Mouse (Mus musculus) layer of hippocampus, adult 2 months (tissue): ENCODE data around the gene Mgarp. TPM values are rescaled to one million over a fixed set of nuclear protein-coding genes. Genes with fewer than 3 reads are reported as not detected.
"Not testable (repeated sequence)": the region's sequence is repeated elsewhere in the genome, so short reads cannot be mapped to it uniquely, and the experiment has no call there.

Source experiments
- DNase-seq, 2 experiments: peaks; one replicate each; pipeline ENCODE4 v3.0.0; 2022; ENCODE audit warnings: low spot score in 2 of 2
- H3K27ac ChIP-seq: fragments of 200-600 bp; 2 replicates; pipeline ENCODE4 v1.8.1; 2022
- H3K4me3 ChIP-seq: fragments of 200-600 bp; 2 replicates; pipeline ENCODE4 v1.8.1; 2022; ENCODE audit warnings: mild to moderate bottlenecking
- CTCF ChIP-seq: fragments of 200-600 bp; conservative IDR thresholded peaks from 2 replicates; pipeline ENCODE4 v1.8.1; 2022; ENCODE audit warnings: antibody characterized with exemption, mild to moderate bottlenecking, moderate library complexity
- long read RNA-seq, 2 experiments: library from polyadenylated mRNA; stranded (forward); transcript quantifications; one replicate each; pipeline ENCODE4 v2.0.0; 2021; ENCODE audit warnings: borderline mapping rate in 2 of 2
- total RNA-seq, 2 experiments: library from RNA; stranded (reverse); gene quantifications; 2 replicates each; pipeline ENCODE4 v1.2.3; 2021

The Mgarp gene
- not detected for total RNA-seq
- long read RNA-seq, experiment 1: 0 reads
- long read RNA-seq, experiment 2: 0 reads

GRCm38 (mm10) chr3:51396219-51397068, at the start of gene Mgarp:
TSS of gene Mgarp (minus strand) at chr3:51396738.
- peak within 1 kb of the TSS; percentile 58 for H3K4me3 ChIP-seq
- peak; percentile 65 for TF ChIP-seq CTCF
- DNase-seq: no peak
- H3K27ac ChIP-seq: no peak within 1 kb of the TSS

- H3K27ac ChIP-seq: no peak overlapping the region
- no peak for DNase-seq
- TF ChIP-seq CTCF: no peak
- no peak overlapping the region for H3K4me3 ChIP-seq
These were observed 38.5 kb upstream of the Mgarp start for GRCm38 (mm10) chr3:51434871-51435595.

GRCm38 (mm10) chr3:51434364-51434763, 37.8 kb upstream of the Mgarp start:
- peak; percentile 46 for TF ChIP-seq CTCF
- not testable (repeated sequence) for H3K27ac ChIP-seq, DNase-seq, H3K4me3 ChIP-seq

- no peak for DNase-seq
- Histone ChIP-seq H3K27ac (no peak overlapping the region), H3K4me3 (no peak overlapping the region)
- TF ChIP-seq CTCF: no peak
These were observed 28.9 kb upstream of the Mgarp start for GRCm38 (mm10) chr3:51425394-51425793.

- H3K4me3 ChIP-seq: no peak overlapping the region
- H3K27ac ChIP-seq: no peak overlapping the region
- DNase-seq: no peak
- no peak for TF ChIP-seq CTCF
These were observed 25.4 kb upstream of the Mgarp start for GRCm38 (mm10) chr3:51421921-51422320.

GRCm38 (mm10) chr3:51417966-51418365, 21.4 kb upstream of the Mgarp start:
- no peak overlapping the region for H3K27ac ChIP-seq
- H3K4me3 ChIP-seq: peak overlapping the region; percentile 92; the same call in 1 of the 2 replicates
- no peak for TF ChIP-seq CTCF
- no peak for DNase-seq

- Histone ChIP-seq H3K27ac (no peak overlapping the region), H3K4me3 (peak overlapping the region; percentile 92)
- no peak for DNase-seq
- TF ChIP-seq CTCF: no peak; the same call in 1 of the 2 replicates
These were observed 20.9 kb upstream of the Mgarp start for GRCm38 (mm10) chr3:51417485-51417884.

GRCm38 (mm10) chr3:51417135-51417458, 20.6 kb upstream of the Mgarp start:
- DNase-seq: no peak
- H3K27ac ChIP-seq: no peak overlapping the region; the same call in 1 of the 2 replicates
- no peak for TF ChIP-seq CTCF
- peak overlapping the region; percentile 92 for H3K4me3 ChIP-seq

- peak overlapping the region; percentile 92 for H3K4me3 ChIP-seq
- peak in 1 of 2 experiments; percentile 18 for DNase-seq
- no peak for TF ChIP-seq CTCF
- H3K27ac ChIP-seq: peak overlapping the region; percentile 91
These were observed 20.0 kb upstream of the Mgarp start for GRCm38 (mm10) chr3:51416364-51417134.

GRCm38 (mm10) chr3:51416073-51416363, 19.5 kb upstream of the Mgarp start:
- peak overlapping the region; percentile 92 for H3K4me3 ChIP-seq
- 0 out of 2 replicates have a peak, but pooled peaks have one; percentile 18 for TF ChIP-seq CTCF
- DNase-seq: peak in 1 of 2 experiments; percentile 11
- H3K27ac ChIP-seq: peak overlapping the region; percentile 91

- H3K4me3 ChIP-seq: peak within 1 kb of the TSS; percentile 92
- DNase-seq: peak; percentile 96 to 98
- H3K27ac ChIP-seq: peak within 1 kb of the TSS; percentile 91
- no peak for TF ChIP-seq CTCF
These were observed 18.8 kb upstream of the Mgarp start, which contains the start of gene Naa15 for GRCm38 (mm10) chr3:51415098-51416072. TSS of gene Naa15 (plus strand) at chr3:51415148.

- Histone ChIP-seq H3K27ac (no peak overlapping the region), H3K4me3 (no peak overlapping the region)
- no peak for TF ChIP-seq CTCF
- DNase-seq: no peak
These were observed 16.7 kb upstream of the Mgarp start for GRCm38 (mm10) chr3:51413276-51413675.
